Mouse (Mus musculus): Measurements from ENCODE around the gene Ccdc47. TPM values are rescaled to one million over a fixed set of nuclear protein-coding genes. Genes with fewer than 3 reads are reported as not detected.

Gene Ccdc47
- polyA plus RNA-seq, 1 experiment from 2014 or later: 85.9 TPM

- H3K36me3 ChIP-seq: peaks cover 11% of the 10 kb centered on the region
- no peak for ATAC-seq (ENCODE audit: low FRiP score, low read depth)
- WGBS: 84% methylated on average over 3 of the region's 3 CpGs
Measured at GRCm38 (mm10) chr11:106175081-106175480, 41.1 kb downstream of the Ccdc47 start.

DNA sequence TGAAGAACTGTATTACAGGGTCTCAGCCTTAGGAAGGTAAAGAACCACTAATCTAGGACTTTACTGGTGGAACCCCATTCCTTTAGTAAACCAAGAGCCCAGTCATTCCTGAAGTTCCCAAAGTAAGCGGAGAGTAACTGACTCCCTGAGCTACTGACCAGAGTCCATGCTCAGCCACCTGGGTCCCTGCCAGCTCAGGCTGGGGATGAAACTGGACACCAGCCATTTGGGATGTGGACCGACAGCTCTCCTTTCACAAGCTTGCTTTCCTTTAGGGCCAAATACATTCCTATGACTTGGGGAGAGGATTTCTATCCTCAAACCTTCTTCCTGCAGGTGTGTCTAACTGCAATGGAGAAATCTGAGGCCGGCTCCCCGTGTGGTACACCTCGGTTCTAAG, 41.8 kb downstream of the Ccdc47 start:
- WGBS: 84% methylated on average over 5 of the region's 5 CpGs

More at GRCm38 (mm10) chr11:106175081-106175480, 41.1 kb downstream of the Ccdc47 start:
- H3K27me3 ChIP-seq: no peaks in the 10 kb centered on the region
- H3K27ac ChIP-seq (replicated peaks): no peak overlapping the region
- no peaks in the 10 kb centered on the region for H3K4me1 ChIP-seq
- no peaks in the 10 kb centered on the region for H3K9me3 ChIP-seq
- no peak overlapping the region for H3K9ac ChIP-seq (replicated peaks)
- H3K4me2 ChIP-seq (replicated peaks): no peak overlapping the region
- no peak overlapping the region for H3K4me3 ChIP-seq

GRCm38 (mm10) chr11:106173228-106173627, 42.9 kb downstream of the Ccdc47 start:
- Histone ChIP-seq H3K4me1 (no peaks in the 10 kb centered on the region), H3K27ac (replicated peaks) (no peak overlapping the region), H3K4me3 (no peak overlapping the region), H3K9ac (replicated peaks) (no peak overlapping the region), H3K4me2 (replicated peaks) (no peak overlapping the region), H3K36me3 (peaks cover 18% of the 10 kb centered on the region), H3K9me3 (no peaks in the 10 kb centered on the region), H3K27me3 (no peaks in the 10 kb centered on the region)
- no peak for ATAC-seq (ENCODE audit: low FRiP score, low read depth)
- WGBS: 90% methylated on average over 2 of the region's 2 CpGs

More for the DNA sequence above, 41.8 kb downstream of the Ccdc47 start:
- Histone ChIP-seq H3K4me3 (no peak overlapping the region), H3K36me3 (peaks cover 15% of the 10 kb centered on the region), H3K9ac (replicated peaks) (no peak overlapping the region), H3K27me3 (no peaks in the 10 kb centered on the region), H3K27ac (replicated peaks) (no peak overlapping the region), H3K9me3 (no peaks in the 10 kb centered on the region), H3K4me2 (replicated peaks) (no peak overlapping the region), H3K4me1 (no peaks in the 10 kb centered on the region)
- ATAC-seq (ENCODE audit: low FRiP score, low read depth): no peak

DNA sequence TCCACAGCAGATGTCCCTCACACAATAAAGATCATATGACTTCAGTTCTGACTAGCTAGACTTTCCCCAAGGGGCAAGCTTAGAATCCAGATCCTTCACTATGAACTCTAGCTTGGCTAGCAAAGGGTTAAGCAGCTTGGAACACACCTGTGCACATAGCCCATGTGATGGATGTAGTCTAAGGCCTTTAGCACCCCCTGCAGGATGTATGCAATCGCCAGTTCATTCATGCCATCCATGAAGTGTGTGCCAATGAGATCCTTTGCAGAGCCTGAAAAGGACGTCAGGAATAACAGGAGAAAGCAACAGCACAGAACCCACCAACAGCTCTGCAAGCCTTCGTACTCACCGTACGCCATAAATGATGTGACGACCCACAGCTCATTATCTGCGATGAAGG, 45.3 kb downstream of the Ccdc47 start:
- 86% methylated on average over 7 of the region's 7 CpGs for WGBS
- no peak for ATAC-seq (ENCODE audit: low FRiP score, low read depth)
- no peaks in the 10 kb centered on the region for H3K4me1 ChIP-seq
- H3K4me2 ChIP-seq (replicated peaks): no peak overlapping the region
- no peak overlapping the region for H3K9ac ChIP-seq (replicated peaks)
- H3K4me3 ChIP-seq: no peak overlapping the region
- H3K27me3 ChIP-seq: no peaks in the 10 kb centered on the region
- no peaks in the 10 kb centered on the region for H3K9me3 ChIP-seq
- no peak overlapping the region for H3K27ac ChIP-seq (replicated peaks)
- H3K36me3 ChIP-seq: peaks cover 41% of the 10 kb centered on the region

GRCm38 (mm10) chr11:106167435-106167834, 48.7 kb downstream of the Ccdc47 start:
- Histone ChIP-seq H3K4me2 (replicated peaks) (no peak overlapping the region), H3K4me1 (no peaks in the 10 kb centered on the region), H3K9me3 (no peaks in the 10 kb centered on the region), H3K27me3 (no peaks in the 10 kb centered on the region), H3K4me3 (no peak overlapping the region), H3K36me3 (peaks cover 68% of the 10 kb centered on the region), H3K27ac (replicated peaks) (no peak overlapping the region), H3K9ac (replicated peaks) (no peak overlapping the region)
- ATAC-seq (ENCODE audit: low FRiP score, low read depth): no peak
- 91% methylated on average over 5 of the region's 5 CpGs for WGBS

DNA sequence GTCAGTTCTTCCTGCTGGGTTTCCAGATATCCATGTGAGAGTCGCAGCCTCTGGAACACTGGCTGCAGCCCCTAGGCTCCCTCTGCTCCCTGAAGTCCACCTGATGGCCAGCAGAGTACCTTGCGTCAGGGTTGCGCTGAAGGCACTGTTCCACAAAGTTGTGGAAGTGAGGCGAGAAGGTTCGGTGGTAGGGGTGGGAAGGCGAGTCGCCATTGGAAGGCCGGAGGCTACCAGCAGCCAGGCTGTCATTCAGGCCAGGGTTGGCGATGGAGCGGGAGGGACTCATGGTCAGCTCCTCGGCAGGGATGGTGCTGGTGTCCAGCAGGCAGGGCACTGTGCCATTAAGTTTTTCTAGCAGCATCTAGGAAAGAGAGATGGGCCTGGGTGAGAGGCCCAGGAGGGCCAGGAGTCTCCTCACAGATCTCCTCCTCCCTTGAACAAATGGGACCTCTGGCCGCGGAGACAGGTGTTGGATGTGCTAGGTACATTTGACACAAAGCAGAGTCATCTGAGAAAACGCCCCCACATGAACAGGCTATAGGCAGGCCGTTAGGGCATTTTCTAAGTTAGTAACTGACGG, 51.5 kb downstream of the Ccdc47 start:
- Histone ChIP-seq H3K9ac (replicated peaks) (no peak overlapping the region), H3K4me1 (peaks cover 14% of the 10 kb centered on the region), H3K27me3 (no peaks in the 10 kb centered on the region), H3K4me2 (replicated peaks) (no peak overlapping the region), H3K36me3 (peaks cover 53% of the 10 kb centered on the region), H3K27ac (replicated peaks) (no peak overlapping the region), H3K4me3 (no peak overlapping the region), H3K9me3 (no peaks in the 10 kb centered on the region)
- ATAC-seq (ENCODE audit: low FRiP score, low read depth): no peak
- 93% methylated on average over 16 of the region's 16 CpGs for WGBS

- H3K4me2 ChIP-seq (replicated peaks): no peak overlapping the region
- H3K4me3 ChIP-seq: no peak overlapping the region
- 92% methylated on average over 4 of the region's 4 CpGs for WGBS
- no peaks in the 10 kb centered on the region for H3K9me3 ChIP-seq
- ATAC-seq (ENCODE audit: low FRiP score, low read depth): no peak
- H3K36me3 ChIP-seq: peaks cover 53% of the 10 kb centered on the region
- H3K27ac ChIP-seq (replicated peaks): no peak overlapping the region
- H3K9ac ChIP-seq (replicated peaks): no peak overlapping the region
- peaks cover 23% of the 10 kb centered on the region for H3K4me1 ChIP-seq
- H3K27me3 ChIP-seq: no peaks in the 10 kb centered on the region
Measured at GRCm38 (mm10) chr11:106163546-106163945, 52.6 kb downstream of the Ccdc47 start.

GRCm38 (mm10) chr11:106162237-106162636, 53.9 kb downstream of the Ccdc47 start:
- no peaks in the 10 kb centered on the region for H3K27me3 ChIP-seq
- H3K9ac ChIP-seq (replicated peaks): no peak overlapping the region
- no peaks in the 10 kb centered on the region for H3K9me3 ChIP-seq
- peaks cover 51% of the 10 kb centered on the region for H3K36me3 ChIP-seq
- no peak overlapping the region for H3K4me2 ChIP-seq (replicated peaks)
- ATAC-seq (ENCODE audit: low FRiP score, low read depth): no peak
- WGBS: 94% methylated on average over 2 of the region's 2 CpGs
- H3K27ac ChIP-seq (replicated peaks): no peak overlapping the region
- H3K4me3 ChIP-seq: no peak overlapping the region
- H3K4me1 ChIP-seq: peaks cover 32% of the 10 kb centered on the region

- H3K4me1 ChIP-seq: peaks cover 32% of the 10 kb centered on the region
- peaks cover 51% of the 10 kb centered on the region for H3K36me3 ChIP-seq
Measured at GRCm38 (mm10) chr11:106160841-106161721, 55.1 kb downstream of the Ccdc47 start, which contains the start of the genes Gm10840 and Limd2. TSS of gene Gm10840 (plus strand) at chr11:106160850. TSS of gene Limd2 (minus strand) at chr11:106160860.

DNA sequence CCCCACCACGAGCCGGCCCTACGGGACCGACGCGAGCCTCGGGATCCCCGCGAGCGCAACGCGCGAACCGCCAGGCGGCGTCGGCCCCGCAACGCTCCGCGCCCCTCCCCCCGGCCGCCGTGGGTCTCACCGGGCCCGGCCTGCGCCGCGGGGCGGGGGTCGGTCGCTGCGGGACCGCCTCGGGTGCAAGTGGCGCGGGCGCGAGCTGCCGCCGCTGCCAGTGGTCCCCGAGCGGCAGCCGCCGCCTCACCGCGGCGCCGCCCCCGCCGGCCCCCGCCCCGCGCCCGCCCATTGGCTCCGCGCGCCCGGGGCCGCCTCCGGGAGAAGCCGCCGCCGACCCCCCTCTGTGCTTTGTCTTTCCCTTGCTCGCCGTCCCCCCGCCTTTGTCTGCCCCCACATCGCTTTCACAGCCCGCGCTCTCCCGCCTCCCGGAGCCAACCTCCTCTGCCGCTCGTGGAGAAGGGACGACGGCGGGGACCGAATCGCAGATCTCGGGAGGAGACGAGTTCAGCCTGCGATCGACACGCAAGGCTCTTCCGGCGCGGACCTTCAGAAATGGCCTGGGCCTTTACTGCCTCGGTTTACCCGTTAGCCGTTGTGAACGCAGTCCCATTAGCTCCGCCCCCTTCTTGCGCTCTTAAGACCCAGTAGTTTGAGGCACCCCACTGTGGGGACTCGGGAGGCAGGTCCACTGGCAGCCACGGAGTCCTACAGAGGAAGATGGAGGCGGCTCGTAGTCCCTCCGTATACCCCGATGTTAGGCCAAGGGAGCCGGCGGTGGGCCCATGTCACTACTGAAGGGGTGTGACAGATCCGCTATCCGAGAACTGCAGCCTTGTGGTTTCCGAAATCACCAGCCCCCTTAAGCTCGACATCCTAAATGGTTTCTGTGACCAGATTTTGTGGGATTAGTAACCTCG, 56.0 kb downstream of the Ccdc47 start:
- under 1% methylated on average over 105 of the region's 106 CpGs for WGBS
- H3K27me3 ChIP-seq: no peaks in the 10 kb centered on the region
- ATAC-seq (ENCODE audit: low FRiP score, low read depth): peak; percentile 64

More at GRCm38 (mm10) chr11:106160841-106161721, 55.1 kb downstream of the Ccdc47 start, which contains the start of the genes Gm10840 and Limd2:
- Histone ChIP-seq H3K27me3 (no peaks in the 10 kb centered on the region), H3K4me2 (replicated peaks) (peak within 1 kb of the TSS; percentile 95), H3K27ac (replicated peaks) (peak within 1 kb of the TSS; percentile 96), H3K4me3 (peak within 1 kb of the TSS; percentile 87), H3K9me3 (no peaks in the 10 kb centered on the region), H3K9ac (replicated peaks) (peak within 1 kb of the TSS; percentile 92)
- 26% methylated on average over 22 of the region's 22 CpGs for WGBS
- ATAC-seq (ENCODE audit: low FRiP score, low read depth): peak; percentile 19; the same call in 1 of the 2 replicates

DNA sequence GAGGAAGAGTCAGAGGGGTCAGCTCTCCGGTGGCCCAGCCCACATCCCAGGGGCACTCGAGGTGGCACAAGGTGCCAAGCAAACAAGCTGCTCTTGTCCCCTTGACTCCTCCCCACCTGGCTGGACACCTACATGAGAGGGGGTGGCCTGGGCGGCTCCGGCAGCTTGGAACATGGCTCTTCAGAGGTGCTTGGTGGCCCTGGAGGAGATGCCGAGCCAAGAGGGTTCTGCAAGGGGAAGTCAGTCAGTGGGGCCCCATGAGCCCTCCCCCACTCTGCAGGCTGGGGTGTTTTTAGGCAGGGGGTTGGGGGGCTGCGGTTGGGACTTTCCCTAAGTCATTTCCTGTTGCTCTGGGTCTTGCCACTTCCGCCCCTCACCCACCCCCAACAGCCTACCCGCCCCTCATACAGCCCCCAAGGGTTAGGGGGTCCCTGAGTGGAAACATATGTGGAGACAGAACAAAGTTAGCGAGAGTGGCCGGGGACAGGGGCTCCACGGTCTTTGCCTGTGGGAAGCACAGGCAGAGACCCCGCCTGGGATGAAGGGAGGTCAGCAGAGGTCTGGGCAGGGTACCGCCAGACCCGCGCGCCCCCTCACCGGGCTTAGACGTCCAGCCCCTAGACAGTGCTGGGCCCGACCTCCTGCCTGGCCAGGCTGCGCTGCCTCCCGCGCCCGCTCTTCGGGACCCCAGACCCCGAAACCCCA, 56.8 kb downstream of the Ccdc47 start:
- peak overlapping the region; percentile 96 for H3K27ac ChIP-seq (replicated peaks)
- under 1% methylated on average over 25 of the region's 25 CpGs for WGBS
- H3K4me1 ChIP-seq: peaks cover 32% of the 10 kb centered on the region
- H3K36me3 ChIP-seq: peaks cover 41% of the 10 kb centered on the region
- H3K4me2 ChIP-seq (replicated peaks): peak overlapping the region; percentile 95
- H3K9me3 ChIP-seq: no peaks in the 10 kb centered on the region
- H3K9ac ChIP-seq (replicated peaks): peak overlapping the region; percentile 92
- no peaks in the 10 kb centered on the region for H3K27me3 ChIP-seq
- H3K4me3 ChIP-seq: peak overlapping the region; percentile 87
- peak; percentile 78 for ATAC-seq (ENCODE audit: low FRiP score, low read depth)

More for the DNA sequence above, 56.0 kb downstream of the Ccdc47 start:
- Histone ChIP-seq H3K9ac (replicated peaks) (peak overlapping the region; percentile 92), H3K4me1 (peaks cover 32% of the 10 kb centered on the region), H3K9me3 (no peaks in the 10 kb centered on the region), H3K36me3 (peaks cover 42% of the 10 kb centered on the region), H3K4me3 (peak overlapping the region; percentile 87), H3K27ac (replicated peaks) (peak overlapping the region; percentile 96), H3K4me2 (replicated peaks) (peak overlapping the region; percentile 95)

Data from midbrain, embryonic 12.5 days (tissue).